Mouse (Mus musculus) testis, adult 2 months (tissue): ENCODE measurements around the gene Lhx9.

ENCODE experiments used
- CTCF ChIP-seq: fragments of 200-500 bp; IDR thresholded peaks from 2 replicates; pipeline ENCODE4 v1.5.1; 2012; ENCODE audit warnings: low read depth, mild to moderate bottlenecking, inconsistent platforms, low read length, moderate library complexity; ENCODE audit not compliant: control insufficient read depth, insufficient read depth, insufficient replicate concordance
- POLR2A ChIP-seq: fragments of 200-500 bp; IDR thresholded peaks from 2 replicates; pipeline ENCODE4 v1.6.1; 2012; ENCODE audit warnings: low read depth, mild to moderate bottlenecking, inconsistent platforms, low read length, moderate library complexity; ENCODE audit not compliant: control insufficient read depth

DNA sequence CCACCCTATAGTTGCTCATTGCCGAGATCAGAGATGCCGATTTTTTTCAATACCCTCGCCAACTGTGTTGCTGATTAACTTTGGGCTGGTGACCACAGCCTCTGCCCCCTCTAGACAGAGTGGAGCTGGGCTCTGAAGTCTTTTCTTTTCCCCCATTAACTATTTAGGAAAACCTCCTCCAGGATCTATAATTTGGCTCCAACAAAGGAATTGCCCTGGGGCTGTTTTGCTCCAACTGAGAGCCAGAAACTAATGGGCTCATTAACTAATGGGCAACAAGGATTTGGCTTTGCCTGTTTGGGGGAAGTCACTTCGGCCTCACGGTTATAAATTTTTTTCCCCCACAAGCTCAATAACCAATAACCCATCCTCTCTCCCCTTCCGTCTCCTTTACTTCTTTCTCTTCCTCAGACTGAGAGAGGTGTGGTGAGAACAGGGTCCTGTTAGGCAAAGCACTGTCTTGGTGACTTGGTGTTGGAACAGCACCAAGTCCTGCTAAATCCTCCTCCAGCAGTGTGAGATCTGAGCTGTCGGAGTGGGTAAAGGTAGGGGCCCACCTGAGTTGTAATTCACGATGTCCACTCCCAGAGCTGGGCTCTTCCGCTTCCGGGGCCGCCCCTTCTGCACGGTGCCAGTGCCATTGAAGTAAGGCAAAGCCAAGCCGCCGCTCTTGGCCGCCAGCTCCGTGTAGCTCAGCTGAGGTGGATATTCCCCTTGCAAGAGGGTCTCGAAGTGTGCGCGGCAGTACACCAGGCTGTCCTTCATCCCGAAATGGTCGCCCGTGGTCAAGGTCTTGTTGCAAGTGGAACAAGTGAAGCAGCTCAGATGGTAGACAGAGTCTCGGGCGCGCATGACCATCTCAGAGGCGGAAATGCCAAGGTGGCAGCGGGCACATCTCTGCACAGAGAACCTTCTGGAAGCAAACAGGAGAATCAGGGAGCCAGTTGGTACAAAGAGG, 10.3 kb downstream of the Lhx9 start:
- TF ChIP-seq CTCF (no peak), POLR2A (no peak)
